Mouse (Mus musculus) thymus, adult 2 months (tissue): ENCODE data around the gene Bnip3. TPM values are rescaled to one million over a fixed set of nuclear protein-coding genes. Genes with fewer than 3 reads are reported as not detected.

Experiments used
- DNase-seq: peaks from one replicate; pipeline ENCODE4 v3.0.0; 2021
- H3K27ac ChIP-seq: fragments of 200-500 bp; 2 replicates; pipeline ENCODE4 v1.5.1; 2012; ENCODE audit warnings: low read length, control low read depth; ENCODE audit not compliant: control insufficient read depth, insufficient read depth
- H3K27me3 ChIP-seq: fragments of 200-500 bp; 2 replicates; pipeline ENCODE4 v1.6.1; 2012; ENCODE audit warnings: mild to moderate bottlenecking, low read length, moderate library complexity, mixed read lengths; ENCODE audit not compliant: control insufficient read depth, insufficient read depth
- H3K36me3 ChIP-seq: fragments of 200-500 bp; 2 replicates; pipeline ENCODE4 v1.6.1; 2012; ENCODE audit warnings: mild to moderate bottlenecking, low read length, moderate library complexity; ENCODE audit not compliant: control insufficient read depth, insufficient read depth
- H3K4me1 ChIP-seq: fragments of 200-500 bp; replicated peaks from 2 replicates; pipeline ENCODE4 v1.6.1; 2012; ENCODE audit warnings: low read length; ENCODE audit not compliant: control insufficient read depth, insufficient read depth
- H3K4me3 ChIP-seq: fragments of 200-500 bp; 2 replicates; pipeline ENCODE4 v1.5.1; 2012; ENCODE audit warnings: mild to moderate bottlenecking, low read length, control low read depth, moderate library complexity; ENCODE audit not compliant: control insufficient read depth, insufficient read depth
- CTCF ChIP-seq: fragments of 200-500 bp; IDR thresholded peaks from 2 replicates; pipeline ENCODE4 v1.5.1; 2012; ENCODE audit warnings: mild to moderate bottlenecking, control low read depth, low read length, moderate library complexity, borderline replicate concordance; ENCODE audit not compliant: control insufficient read depth, poor library complexity, insufficient read depth; ENCODE audit errors: extremely low read depth
- POLR2A ChIP-seq: fragments of 200-500 bp; IDR thresholded peaks from 2 replicates; pipeline ENCODE4 v1.6.1; 2012; ENCODE audit warnings: mild to moderate bottlenecking, low read length, control low read depth, moderate library complexity; ENCODE audit not compliant: control insufficient read depth, poor library complexity, insufficient read depth; ENCODE audit errors: extremely low read depth
- WGBS: fragments of 180-500 bp; shearing (Covaris S2); methylation state at CpG from one replicate; pipeline ENCODE4 v1.1.7; 2018; 5-methylcytosine and 5-hydroxymethylcytosine counted together
- polyA plus RNA-seq: library from polyadenylated mRNA; depleted of rRNA; stranded (reverse); fragments of >200 nt; gene quantifications from 2 replicates; pipeline ENCODE4 v1.2.3, GENCODE M21; 2012; rRNA removed

Bnip3 gene
- polyA plus RNA-seq, 1 experiment = 13.7 TPM

DNA sequence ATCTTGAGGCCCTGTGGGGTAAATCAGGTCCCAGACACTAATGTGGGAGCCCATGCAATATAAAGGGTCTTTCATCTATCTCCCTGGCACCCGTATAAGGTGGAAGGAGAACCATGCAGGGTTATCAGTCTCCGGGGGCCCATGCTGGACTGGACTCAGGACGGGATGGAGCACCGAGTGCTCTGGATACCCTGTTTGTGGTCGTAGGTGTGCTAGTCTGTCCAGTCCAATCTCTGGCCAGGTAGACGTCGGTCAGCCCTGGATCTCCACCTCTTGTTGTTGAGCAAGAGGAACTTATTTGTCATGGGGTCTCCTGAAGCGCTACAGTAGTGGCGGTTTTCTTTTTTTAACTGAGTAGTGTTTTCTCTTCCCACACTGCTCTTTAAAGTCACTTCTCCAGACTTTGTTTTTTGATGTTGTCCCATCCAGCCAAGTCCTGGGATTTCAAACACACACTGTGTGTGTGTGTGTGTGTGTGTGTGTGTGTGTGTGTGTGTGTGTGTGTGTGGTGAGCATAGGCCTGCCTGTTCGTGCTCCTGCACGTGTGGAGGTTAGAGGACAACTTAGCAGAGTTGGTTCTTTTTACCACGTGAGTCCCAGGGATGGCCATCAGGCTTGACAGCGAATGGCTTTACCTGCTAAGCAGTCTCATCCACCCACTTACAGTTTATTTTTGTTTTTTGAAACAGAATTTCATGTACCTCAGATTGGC is 61.8 kb downstream of the Bnip3 start:
- peak overlapping the region; percentile 70 for H3K4me3 ChIP-seq
- WGBS = 65% methylated on average over 13 of the region's 13 CpGs
- DNase-seq = no peak
- H3K4me1 ChIP-seq = peaks cover 19% of the 10 kb centered on the region
- H3K27me3 ChIP-seq = no peaks in the 10 kb centered on the region
- H3K27ac ChIP-seq = no peak overlapping the region
- no peak for TF ChIP-seq POLR2A
- TF ChIP-seq CTCF = no peak
- no peaks in the 10 kb centered on the region for H3K36me3 ChIP-seq

DNA sequence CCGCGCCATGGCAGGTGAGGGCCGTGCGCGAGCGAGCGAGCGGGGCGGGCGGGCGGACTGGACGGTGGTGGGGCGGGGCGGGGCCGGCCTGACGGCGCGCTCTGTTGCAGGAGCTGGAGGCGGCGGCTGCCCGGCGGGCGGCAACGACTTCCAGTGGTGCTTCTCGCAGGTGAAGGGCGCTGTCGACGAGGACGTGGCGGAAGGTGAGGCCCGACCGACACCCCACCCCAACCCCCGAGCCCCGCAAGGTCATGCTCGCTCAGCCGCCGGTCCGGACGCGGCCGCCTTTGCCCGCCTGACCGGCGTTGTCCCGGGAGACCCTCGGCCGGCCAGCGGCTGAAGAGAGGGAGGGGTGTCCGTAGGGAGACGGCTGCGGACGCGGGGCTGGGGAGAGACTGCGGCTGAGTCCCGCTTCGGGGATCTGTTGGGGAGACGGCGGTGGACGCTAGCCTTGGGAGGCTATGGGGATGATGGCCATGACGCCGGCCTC is 62.8 kb downstream of the Bnip3 start:
- no peaks in the 10 kb centered on the region for H3K36me3 ChIP-seq
- DNase-seq = no peak
- WGBS = 2% methylated on average over 56 of the region's 61 CpGs
- H3K4me1 ChIP-seq = peaks cover 19% of the 10 kb centered on the region
- no peak for TF ChIP-seq POLR2A
- TF ChIP-seq CTCF = no peak
- no peak overlapping the region for H3K27ac ChIP-seq
- H3K4me3 ChIP-seq = peak overlapping the region; percentile 70
- H3K27me3 ChIP-seq = no peaks in the 10 kb centered on the region

DNA sequence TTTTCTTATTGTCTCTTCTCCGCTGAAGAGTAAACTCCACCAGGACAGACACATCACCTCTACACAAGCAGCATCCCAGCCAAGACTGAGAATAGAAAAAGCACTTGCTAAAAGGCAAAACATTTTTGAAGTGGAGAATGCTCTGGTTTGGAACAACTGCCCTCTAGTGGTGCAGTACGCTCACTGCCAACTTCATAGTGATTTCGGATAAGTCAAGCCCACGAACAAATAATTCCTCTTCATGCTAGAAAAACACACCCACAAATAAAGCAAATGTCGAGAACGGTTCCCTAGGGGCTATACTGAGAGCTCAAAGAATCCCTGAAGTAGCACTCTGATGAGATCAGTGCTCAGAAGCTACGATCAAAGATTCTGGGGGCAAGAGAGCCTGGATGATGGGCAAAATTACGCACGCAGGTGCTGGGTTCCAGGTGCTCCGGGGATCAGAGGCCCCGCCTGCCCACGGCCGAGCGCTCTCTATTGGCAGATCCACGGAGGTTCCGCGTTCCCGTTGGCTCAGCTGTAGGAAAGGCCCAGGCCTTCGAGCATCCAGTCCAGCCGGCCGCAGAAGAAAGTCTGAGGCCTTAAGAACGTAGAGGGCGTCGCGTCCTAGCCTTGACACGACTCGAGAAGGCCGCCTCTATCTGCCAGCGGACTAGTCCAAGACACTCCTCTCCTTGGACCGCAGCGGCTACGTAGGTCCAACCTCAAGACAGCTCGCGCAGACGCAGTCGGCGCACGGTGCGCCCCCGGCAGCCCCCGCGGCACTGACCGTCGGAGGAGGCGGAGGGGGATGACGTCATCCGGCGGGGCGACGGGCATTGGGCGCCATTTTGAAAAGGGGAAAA is 63.6 kb downstream of the Bnip3 start, which contains the start of the genes Ppp2r2d and Mapk1ip1:
TSS of gene Ppp2r2d (plus strand) at position 536 of the 848 bp plus-strand sequence.
TSS of gene Mapk1ip1 (minus strand) at position 730 of the 848 bp plus-strand sequence.
- peak; percentile 92 for DNase-seq
- TF ChIP-seq CTCF (peak; percentile 56; the same call in 1 of the 2 replicates), POLR2A (peak; percentile 64; the same call in 1 of the 2 replicates)
- H3K4me3 ChIP-seq = peak within 1 kb of the TSS; percentile 70
- peak within 1 kb of the TSS; percentile 73 for H3K27ac ChIP-seq
- H3K27me3 ChIP-seq = no peaks in the 10 kb centered on the region
- no peaks in the 10 kb centered on the region for H3K36me3 ChIP-seq
- peaks cover 19% of the 10 kb centered on the region for H3K4me1 ChIP-seq
- under 1% methylated on average over 51 of the region's 51 CpGs for WGBS

DNA sequence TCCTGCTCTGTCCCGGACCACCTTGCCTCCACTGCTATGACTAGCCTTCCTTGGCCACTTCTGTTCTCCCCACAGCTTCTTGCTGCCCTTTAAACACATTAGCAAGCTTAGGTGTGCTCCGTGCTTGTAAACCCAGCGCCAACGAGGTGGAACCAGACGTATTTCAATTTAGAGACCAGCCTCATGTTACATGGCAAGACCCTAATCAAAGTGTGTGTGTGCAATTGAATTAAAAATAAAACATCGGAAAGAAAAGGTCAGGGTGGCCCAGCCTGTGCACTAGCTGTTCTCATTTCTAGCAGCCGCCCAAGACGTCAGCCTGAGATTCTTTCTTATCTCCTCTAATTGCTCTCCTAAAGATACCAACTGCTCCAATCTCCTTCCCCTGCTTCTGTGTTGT is 64.2 kb downstream of the Bnip3 start:
- Histone ChIP-seq H3K4me1 (peaks cover 19% of the 10 kb centered on the region), H3K27me3 (no peaks in the 10 kb centered on the region), H3K36me3 (no peaks in the 10 kb centered on the region), H3K27ac (no peak overlapping the region), H3K4me3 (no peak overlapping the region)
- 44% methylated on average over 8 of the region's 8 CpGs for WGBS
- DNase-seq = no peak
- no peak for TF ChIP-seq POLR2A
- no peak for TF ChIP-seq CTCF

DNA sequence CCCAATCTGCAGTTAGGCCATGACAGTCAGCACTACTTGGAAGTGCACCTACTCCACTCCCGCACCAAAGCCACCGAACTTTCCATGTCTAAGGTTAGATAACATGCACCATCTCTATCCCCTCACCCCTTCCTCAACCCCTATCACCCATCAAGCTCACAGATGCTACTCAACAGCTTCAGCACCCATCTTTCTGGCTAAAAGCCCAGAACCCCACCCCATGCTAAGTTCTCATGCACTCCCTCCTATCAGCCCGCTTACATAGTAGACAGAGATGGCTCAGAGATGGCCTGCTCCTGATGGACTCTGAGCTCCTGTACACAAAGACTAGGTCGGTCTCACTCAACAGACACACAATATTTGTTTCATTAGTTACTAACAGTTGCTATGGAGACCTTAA is 65.9 kb downstream of the Bnip3 start:
- 98% methylated on average over 4 of the region's 4 CpGs for WGBS
- Histone ChIP-seq H3K4me3 (no peak overlapping the region), H3K36me3 (no peaks in the 10 kb centered on the region), H3K27me3 (no peaks in the 10 kb centered on the region), H3K4me1 (peaks cover 19% of the 10 kb centered on the region), H3K27ac (no peak overlapping the region)
- TF ChIP-seq CTCF (no peak), POLR2A (no peak)
- DNase-seq = no peak

DNA sequence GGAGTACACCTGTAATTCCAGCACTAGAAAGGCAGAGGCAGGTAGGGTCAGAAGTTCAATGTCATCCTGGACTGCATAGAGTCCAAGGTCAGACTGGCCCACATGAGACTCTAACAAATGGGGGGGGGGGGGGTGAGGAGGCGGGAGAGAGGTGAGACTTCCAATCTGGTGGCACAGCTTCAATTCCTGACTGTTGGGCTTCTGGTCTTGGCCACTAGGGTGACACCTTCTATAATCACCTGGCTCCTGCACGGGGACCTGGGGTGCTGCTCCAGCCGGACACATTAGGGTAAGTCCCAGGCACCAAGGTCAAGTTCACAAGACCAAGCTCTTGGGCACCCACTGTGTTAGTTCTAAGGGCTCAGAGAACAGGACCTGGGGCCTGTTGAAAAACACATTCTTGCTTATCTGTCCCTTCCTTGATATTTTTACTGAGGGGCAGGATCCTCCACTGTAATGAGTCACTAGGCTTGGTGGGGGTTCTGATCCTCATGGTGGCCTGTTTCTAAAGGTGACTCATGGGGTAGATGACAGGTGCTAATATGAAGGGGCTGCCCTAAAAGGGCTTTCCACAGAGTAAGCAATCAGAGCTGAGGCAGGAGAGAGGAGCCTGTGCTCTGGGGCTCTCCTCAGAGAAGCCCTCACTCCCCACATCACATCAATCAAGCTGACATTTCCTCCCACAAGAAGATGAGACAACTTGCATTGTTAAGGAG is 67.7 kb downstream of the Bnip3 start:
- DNase-seq = no peak
- Histone ChIP-seq H3K36me3 (peaks cover 1% of the 10 kb centered on the region), H3K27ac (no peak overlapping the region), H3K4me3 (no peak overlapping the region), H3K27me3 (no peaks in the 10 kb centered on the region), H3K4me1 (peaks cover 5% of the 10 kb centered on the region)
- 93% methylated on average over 3 of the region's 3 CpGs for WGBS
- TF ChIP-seq CTCF = no peak
- no peak for TF ChIP-seq POLR2A

Other genes with a start within 250 kb of the Bnip3 start
- 27.6 and 29.0 TPM in 2 replicates for gene Ppp2r2d, start 63.4 kb downstream of the Bnip3 start, polyA plus RNA-seq
- 92.4 and 103 TPM in 2 replicates for gene Mapk1ip1, start 63.2 kb downstream of the Bnip3 start, polyA plus RNA-seq
- 0.04 and 0.09 TPM in 2 replicates for gene Jakmip3, start 31.2 kb upstream of the Bnip3 start, polyA plus RNA-seq
- 0.11 and 0.84 TPM in 2 replicates for gene Dpysl4, start 176.5 kb upstream of the Bnip3 start, polyA plus RNA-seq